Mouse (Mus musculus) testis, adult 2 months (tissue): ENCODE measurements around the gene Mog.

Source experiments
- CTCF ChIP-seq: fragments of 200-500 bp; IDR thresholded peaks from 2 replicates; pipeline ENCODE4 v1.5.1; 2012; ENCODE audit warnings: low read depth, mild to moderate bottlenecking, inconsistent platforms, low read length, moderate library complexity; ENCODE audit not compliant: control insufficient read depth, insufficient read depth, insufficient replicate concordance
- POLR2A ChIP-seq: fragments of 200-500 bp; IDR thresholded peaks from 2 replicates; pipeline ENCODE4 v1.6.1; 2012; ENCODE audit warnings: low read depth, mild to moderate bottlenecking, inconsistent platforms, low read length, moderate library complexity; ENCODE audit not compliant: control insufficient read depth

DNA sequence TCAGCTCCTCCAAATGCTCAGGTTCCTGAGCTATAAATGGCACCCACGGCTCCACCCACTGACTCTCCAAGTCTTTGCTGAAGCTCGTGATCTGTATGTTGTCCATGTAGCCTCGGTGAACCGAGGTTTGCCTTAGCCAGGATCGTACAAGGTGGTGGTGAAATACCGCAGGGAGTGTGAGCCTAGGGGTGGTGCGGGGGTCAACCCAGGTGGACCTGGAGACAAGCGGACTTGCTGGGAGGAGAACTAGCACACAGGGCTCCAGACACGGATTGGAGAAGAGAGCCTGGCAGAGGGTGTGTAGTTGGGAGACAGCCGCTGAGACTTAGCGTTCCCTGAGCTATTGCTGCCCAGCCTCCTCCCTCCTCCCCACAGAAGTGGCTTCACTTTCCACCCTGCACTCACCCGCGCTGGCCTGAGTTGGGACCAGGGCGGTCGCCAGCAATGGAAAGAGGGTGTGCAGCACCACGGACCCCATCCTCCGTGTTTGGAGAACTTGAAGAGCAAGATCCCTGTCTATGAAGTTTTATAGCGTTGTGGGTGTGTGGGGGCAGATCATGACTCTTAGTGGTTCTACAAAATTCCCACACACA lies 41.9 kb downstream of the Mog start, which contains the start of gene 2410137M14Rik:
- no peak for TF ChIP-seq POLR2A
- no peak for TF ChIP-seq CTCF
